ENCODE assay signal across 8 mouse cellular contexts in the genomic region with DNA sequence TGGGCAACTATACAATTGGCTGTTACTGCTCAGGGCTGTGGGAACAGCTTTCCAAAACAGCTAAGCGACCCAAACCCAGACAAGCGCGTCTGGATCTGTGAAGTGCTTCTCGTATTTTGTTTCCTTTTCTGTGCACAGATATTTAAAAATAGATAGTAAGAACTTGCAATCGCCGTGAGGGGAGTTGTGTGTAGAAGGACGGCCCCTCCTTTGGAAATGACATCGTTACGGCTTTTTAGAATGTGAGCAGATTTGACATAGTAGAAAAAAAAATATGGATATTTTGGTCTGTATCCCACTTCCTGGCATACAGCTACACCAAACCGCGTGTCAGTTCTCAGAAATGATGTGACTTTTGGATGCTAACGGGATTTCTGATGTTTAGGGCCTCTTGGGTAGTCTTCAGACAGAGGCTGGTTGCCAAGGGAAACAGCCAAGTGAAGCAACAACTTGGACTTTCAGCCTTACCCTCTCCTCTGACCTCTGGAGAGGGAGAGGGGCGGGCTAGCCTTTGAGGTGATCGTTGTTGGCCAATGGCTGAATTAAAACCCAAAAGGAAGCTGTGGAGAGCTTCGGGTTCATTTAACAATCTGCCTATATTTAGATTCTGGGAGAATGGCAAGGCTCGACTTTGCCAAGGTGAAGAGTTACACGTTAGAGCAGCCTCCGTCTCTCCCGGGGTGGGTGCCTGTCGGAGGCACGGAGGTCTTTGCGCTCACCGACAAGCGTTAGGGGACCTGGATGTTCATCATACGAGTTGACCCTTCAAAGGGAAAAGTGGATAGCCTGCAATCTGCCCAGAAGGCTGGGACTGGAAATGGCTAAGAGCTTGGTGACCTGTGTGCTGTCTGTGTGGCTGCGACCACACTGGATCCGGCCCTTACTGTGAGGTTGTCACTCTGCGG. TPM values are rescaled to one million over a fixed set of nuclear protein-coding genes. Genes with fewer than 3 reads are reported as not detected.
DNase-seq lines count a peak whose midpoint lies in the region; ATAC-seq lines count a peak whose summit lies in the region.

No protein-coding gene starts in this region.

- no peaks in the 10 kb centered on the region for H3K36me3 ChIP-seq in forebrain, embryonic 10.5 days (replicated peaks)
- H3K36me3 ChIP-seq in limb, embryonic 10.5 days: no peaks in the 10 kb centered on the region
- H3K36me3 ChIP-seq in midbrain, embryonic 13.5 days: no peaks in the 10 kb centered on the region

- peak overlapping the region; percentile 39 for H3K4me3 ChIP-seq in forebrain, embryonic 10.5 days
- peak overlapping the region; percentile 34 for H3K4me3 ChIP-seq in limb, embryonic 10.5 days
- H3K4me3 ChIP-seq in midbrain, embryonic 13.5 days (replicated peaks): peak overlapping the region; percentile 30

- no peaks in the 10 kb centered on the region for H3K9me3 ChIP-seq in forebrain, embryonic 10.5 days
- no peaks in the 10 kb centered on the region for H3K9me3 ChIP-seq in limb, embryonic 10.5 days (replicated peaks)
- H3K9me3 ChIP-seq in midbrain, embryonic 13.5 days: no peaks in the 10 kb centered on the region

- ATAC-seq in midbrain, embryonic 13.5 days: peak; percentile 41; the same call in 1 of the 2 replicates

- peak; percentile 14 to 46 for DNase-seq in left cerebral cortex, postnatal 25 days (ENCODE audit: low spot score in 2 of 2)
- no peak for DNase-seq in left cerebral cortex, adult 8-10 months (ENCODE audit: low spot score in 2 of 2)
- DNase-seq in forebrain, embryonic 10.5 days (ENCODE audit: extremely low spot score, low spot score): no peak
- DNase-seq in heart, postnatal 36 days: peak; percentile 43 to 58
- no peak for DNase-seq in limb, embryonic 10.5 days (ENCODE audit: low spot score)
- no peak for DNase-seq in cerebellum, adult 11 months
- no peak for DNase-seq in testis, postnatal 10 days (ENCODE audit: low spot score)

- H3K4me1 ChIP-seq in forebrain, embryonic 10.5 days: peaks cover 33% of the 10 kb centered on the region
- H3K4me1 ChIP-seq in limb, embryonic 10.5 days: peaks cover 33% of the 10 kb centered on the region
- H3K4me1 ChIP-seq in midbrain, embryonic 13.5 days (replicated peaks): peaks cover 20% of the 10 kb centered on the region

- intact Hi-C loops in left cerebral cortex, postnatal 25 days (cut with DNase I): no loop called here
- intact Hi-C loops in heart, postnatal 36 days (cut with DNase I): loop anchor here (5.0 kb wide), 1 partner anchor 177 kb away; no protein-coding TSS in a partner anchor

- peak overlapping the region; percentile 47 for H3K4me2 ChIP-seq in midbrain, embryonic 13.5 days (replicated peaks)

- H3K27ac ChIP-seq in forebrain, embryonic 10.5 days: peak overlapping the region; percentile 62; the same call in 1 of the 2 replicates
- H3K27ac ChIP-seq in limb, embryonic 10.5 days: peak overlapping the region; percentile 46; the same call in 1 of the 2 replicates
- no peak overlapping the region for H3K27ac ChIP-seq in midbrain, embryonic 13.5 days

- 0 out of 2 replicates have a peak, but pooled peaks cover 4% of the 10 kb centered on the region for H3K27me3 ChIP-seq in forebrain, embryonic 10.5 days (ENCODE audit: poor library complexity, severe bottlenecking)
- no peaks in the 10 kb centered on the region for H3K27me3 ChIP-seq in limb, embryonic 10.5 days (ENCODE audit: low read depth, poor library complexity, severe bottlenecking)
- H3K27me3 ChIP-seq in midbrain, embryonic 13.5 days: no peaks in the 10 kb centered on the region

- 60% methylated on average over 28 of the region's 28 CpGs for WGBS in forebrain, embryonic 10.5 days
- 72% methylated on average over 28 of the region's 28 CpGs for WGBS in limb, embryonic 10.5 days
- 43% methylated on average over 28 of the region's 28 CpGs for WGBS in midbrain, embryonic 13.5 days

- H3K9ac ChIP-seq in midbrain, embryonic 13.5 days (replicated peaks): no peak overlapping the region

RNA-seq across cellular contexts. Expression of gene Anapc15-ps, which starts 7.2 kb away (rescaled TPM):
- not detected for total RNA-seq in left cerebral cortex, postnatal 25 days (2021)
- not detected for total RNA-seq in left cerebral cortex, adult 8-10 months (2022)
- polyA plus RNA-seq in forebrain, embryonic 10.5 days (2016; fragmentation: Nextera tagmentation; extraction: Ambion mirVana): not detected in 2 replicates
- total RNA-seq in heart, postnatal 36 days (2021): not detected
- not detected in 2 replicates for polyA plus RNA-seq in limb, embryonic 10.5 days (2016; fragmentation: Nextera tagmentation; extraction: Ambion mirVana)
- polyA plus RNA-seq in midbrain, embryonic 13.5 days (2015; fragmentation: Nextera tagmentation; extraction: Ambion mirVana): not detected in 2 replicates

Comparison
In these comparisons a context has a peak if more than half of its experiments do, and no peak if none do; other contexts are left out.
1. DNase-seq: peak in left cerebral cortex, postnatal 25 days (2 of 2) and heart, postnatal 36 days (2 of 2); none in left cerebral cortex, adult 8-10 months (0 of 2), forebrain, embryonic 10.5 days (single experiment), limb, embryonic 10.5 days (single experiment), cerebellum, adult 11 months (single experiment) and testis, postnatal 10 days (single experiment).
2. Peak in every context shown above with its lines, with median percentiles within 50 percentile points of each other: H3K4me3 ChIP-seq.